Mouse (Mus musculus) heart, embryonic 12.5 days (tissue): Measurements from ENCODE around the gene A630001G21Rik. TPM values are rescaled to one million over a fixed set of nuclear protein-coding genes. Genes with fewer than 3 reads are reported as not detected.
A peak's percentile ranks its signal among the peaks of the same experiment; 100 is the strongest.
"Not testable (repeated sequence)": the region's sequence is repeated elsewhere in the genome, so short reads cannot be mapped to it uniquely, and the experiment has no call there.

ENCODE experiments used
- ATAC-seq: fragments of 200-750 bp; cut with Nextera tagmentation; 2 replicates; pipeline ENCODE4 v1.8.0; 2017; ENCODE audit warnings: moderate TSS enrichment, moderate library complexity; ENCODE audit not compliant: insufficient number of reproducible peaks, low FRiP score
- H3K27ac ChIP-seq: fragments of 300-500 bp; sonication (generic); 2 replicates; pipeline ENCODE4 v1.5.1; 2016; ENCODE audit warnings: mild to moderate bottlenecking, moderate library complexity; ENCODE audit not compliant: poor library complexity, severe bottlenecking
- H3K27me3 ChIP-seq: fragments of 300-500 bp; sonication (generic); replicated peaks from 2 replicates; pipeline ENCODE4 v1.6.1; 2016; ENCODE audit warnings: mild to moderate bottlenecking, moderate library complexity
- H3K36me3 ChIP-seq: fragments of 300-500 bp; sonication (generic); 2 replicates; pipeline ENCODE4 v1.6.1; 2016; ENCODE audit warnings: mild to moderate bottlenecking, moderate library complexity
- H3K4me1 ChIP-seq: fragments of 300-500 bp; sonication (generic); replicated peaks from 2 replicates; pipeline ENCODE4 v1.6.1; 2016; ENCODE audit warnings: mild to moderate bottlenecking
- H3K4me2 ChIP-seq: fragments of 300-500 bp; sonication (generic); 2 replicates; pipeline ENCODE4 v1.6.1; 2016; ENCODE audit warnings: mild to moderate bottlenecking, moderate library complexity
- H3K4me3 ChIP-seq: fragments of 300-500 bp; sonication (generic); 2 replicates; pipeline ENCODE4 v1.5.1; 2016; ENCODE audit warnings: mild to moderate bottlenecking
- H3K9ac ChIP-seq: fragments of 300-500 bp; sonication (generic); 2 replicates; pipeline ENCODE4 v1.6.1; 2016; ENCODE audit warnings: mild to moderate bottlenecking, moderate library complexity
- H3K9me3 ChIP-seq: fragments of 300-500 bp; sonication (generic); replicated peaks from 2 replicates; pipeline ENCODE4 v1.6.1; 2016; ENCODE audit warnings: mild to moderate bottlenecking, moderate library complexity
- WGBS: fragments of 180-500 bp; shearing (Covaris S2); methylation state at CpG from one replicate; pipeline ENCODE4 v1.1.7; 2016; 5-methylcytosine and 5-hydroxymethylcytosine counted together
- polyA plus RNA-seq: library from polyadenylated mRNA; unstranded; fragments of >200 nt; fragmentation: Nextera tagmentation; extraction: Ambion mirVana; gene quantifications from 2 replicates; pipeline ENCODE4 v1.2.1, GENCODE M21; 2016

A630001G21Rik gene
- polyA plus RNA-seq: 1.3 and 1.4 TPM in 2 replicates

DNA sequence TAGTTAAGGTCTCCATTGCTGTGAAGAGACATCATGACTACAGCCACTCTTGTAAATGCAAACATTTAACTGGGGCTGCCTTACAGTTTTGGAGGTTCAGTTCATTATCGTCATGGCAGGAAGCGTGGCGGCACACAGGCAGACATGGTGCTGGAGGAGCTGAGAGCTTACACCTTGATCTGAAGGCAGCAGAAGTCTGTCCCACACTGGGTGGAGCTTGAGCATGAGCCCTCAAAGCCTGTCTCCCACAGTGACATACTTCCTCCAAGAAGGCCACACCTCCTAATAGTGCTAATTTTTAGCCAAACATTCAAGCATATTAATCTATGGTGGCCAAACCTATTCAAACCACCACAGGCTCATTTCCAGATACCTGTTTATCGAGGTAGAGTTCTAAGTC, at the start of gene A630001G21Rik:
A630001G21Rik (minus strand) TSS at position 208 of the 400 bp plus-strand sequence.
- Histone ChIP-seq H3K4me2 (no peak within 1 kb of the TSS), H3K4me3 (no peak within 1 kb of the TSS), H3K9me3 (no peaks in the 10 kb centered on the region), H3K36me3 (no peaks in the 10 kb centered on the region), H3K27me3 (no peaks in the 10 kb centered on the region), H3K27ac (no peak within 1 kb of the TSS), H3K4me1 (0 out of 2 replicates have a peak, but pooled peaks cover 2% of the 10 kb centered on the region), H3K9ac (no peak within 1 kb of the TSS)
- WGBS: 90% methylated on average over 4 of the region's 4 CpGs
- ATAC-seq: no peak

DNA sequence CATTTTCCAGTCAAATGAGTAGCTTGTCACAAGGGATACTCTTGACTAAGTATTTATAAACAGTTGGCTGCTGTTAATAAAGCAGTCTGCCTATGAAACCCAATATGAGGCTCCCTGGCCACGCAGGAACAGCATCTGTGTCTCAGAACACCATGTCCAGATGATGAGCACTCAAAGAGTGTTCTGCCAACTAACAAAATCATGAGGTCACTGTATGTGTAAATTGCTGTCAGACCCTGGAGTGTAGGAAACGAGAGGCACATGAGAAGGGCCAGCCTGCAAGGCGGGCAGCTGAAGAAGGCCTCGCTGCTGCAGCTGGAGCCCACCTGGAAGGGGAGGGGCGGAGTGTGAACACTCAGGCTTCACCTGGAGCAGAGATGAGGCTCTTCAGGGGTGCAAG, 48.7 kb upstream of the A630001G21Rik start:
- ATAC-seq: no peak
- 88% methylated on average over 5 of the region's 5 CpGs for WGBS
- Histone ChIP-seq H3K9me3 (no peaks in the 10 kb centered on the region), H3K27ac (no peak overlapping the region), H3K4me1 (peaks cover 11% of the 10 kb centered on the region), H3K36me3 (peaks cover 32% of the 10 kb centered on the region), H3K4me2 (no peak overlapping the region), H3K4me3 (no peak overlapping the region), H3K27me3 (no peaks in the 10 kb centered on the region), H3K9ac (no peak overlapping the region)

DNA sequence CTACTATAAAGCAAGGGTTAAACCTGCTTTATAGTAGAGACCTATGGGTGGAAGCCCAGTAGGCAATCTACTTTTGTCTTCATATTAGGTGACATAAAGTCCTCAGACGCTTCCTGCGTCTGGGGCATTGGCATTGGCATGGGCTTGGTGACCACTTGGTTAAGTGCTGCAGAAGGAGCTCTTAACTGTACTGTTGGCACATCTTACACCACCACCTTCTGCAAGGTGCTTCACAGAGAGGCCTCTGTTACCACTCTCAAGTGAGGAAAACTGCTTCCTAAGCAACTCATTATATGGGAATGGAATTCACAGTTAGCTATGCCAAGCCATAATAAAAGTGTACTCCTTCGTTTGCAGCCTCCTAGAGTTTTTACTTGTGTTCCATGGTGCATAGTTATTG, 46.5 kb upstream of the A630001G21Rik start:
- peaks cover 16% of the 10 kb centered on the region for H3K4me1 ChIP-seq
- H3K27ac ChIP-seq: no peak overlapping the region

DNA sequence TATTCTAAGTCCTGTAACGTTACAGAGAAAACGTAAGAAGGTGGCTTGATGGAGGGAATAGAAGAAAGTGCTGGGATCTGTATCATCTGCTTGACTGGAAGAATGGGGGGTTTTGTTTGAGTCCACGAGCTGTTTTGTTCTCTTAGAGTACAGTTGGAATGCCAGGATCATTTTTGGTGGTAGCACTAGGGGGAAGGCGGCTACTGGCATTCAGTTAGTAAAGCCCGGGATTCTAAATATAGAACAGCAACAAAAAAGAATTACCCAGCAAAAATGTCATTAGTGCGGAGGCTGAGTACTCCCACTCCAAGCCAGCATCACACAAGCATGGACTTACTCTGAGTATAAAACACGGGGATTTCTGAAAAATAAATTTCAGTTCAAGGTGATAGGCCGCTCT, 43.8 kb upstream of the A630001G21Rik start:
- Histone ChIP-seq H3K4me3 (no peak overlapping the region), H3K4me2 (peak overlapping the region; percentile 32), H3K27me3 (no peaks in the 10 kb centered on the region), H3K27ac (peak overlapping the region; percentile 78), H3K9me3 (no peaks in the 10 kb centered on the region), H3K4me1 (peaks cover 16% of the 10 kb centered on the region), H3K36me3 (peaks cover 46% of the 10 kb centered on the region), H3K9ac (no peak overlapping the region)
- WGBS: 58% methylated on average over 8 of the region's 8 CpGs
- ATAC-seq: no peak

More for the DNA sequence above, 46.5 kb upstream of the A630001G21Rik start:
- Histone ChIP-seq H3K27me3 (no peaks in the 10 kb centered on the region), H3K36me3 (peaks cover 40% of the 10 kb centered on the region), H3K9ac (no peak overlapping the region), H3K4me2 (no peak overlapping the region), H3K9me3 (no peaks in the 10 kb centered on the region), H3K4me3 (no peak overlapping the region)
- WGBS: 77% methylated on average over 3 of the region's 3 CpGs
- ATAC-seq: no peak

DNA sequence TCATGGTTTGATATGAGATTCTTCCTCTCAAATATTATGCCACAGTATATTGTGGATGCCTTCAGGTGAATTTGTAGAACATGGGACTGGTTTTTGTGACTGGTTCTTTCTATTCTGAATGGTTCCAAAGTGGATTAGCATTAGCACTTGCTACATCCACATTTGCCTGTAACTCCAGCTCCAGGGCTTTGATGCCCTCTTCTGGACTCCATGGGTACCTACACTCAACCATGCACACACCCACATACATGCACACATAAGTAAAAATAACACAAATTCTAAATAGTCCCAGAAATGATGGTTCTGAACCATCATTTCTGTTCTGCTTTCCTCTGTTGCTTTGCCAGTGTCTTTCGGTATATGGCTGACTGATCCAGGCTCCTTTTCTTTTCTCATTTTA, 41.3 kb upstream of the A630001G21Rik start:
- Histone ChIP-seq H3K36me3 (peaks cover 37% of the 10 kb centered on the region), H3K27ac (no peak overlapping the region), H3K27me3 (no peaks in the 10 kb centered on the region), H3K4me3 (no peak overlapping the region), H3K4me2 (no peak overlapping the region), H3K4me1 (peaks cover 22% of the 10 kb centered on the region), H3K9me3 (no peaks in the 10 kb centered on the region), H3K9ac (no peak overlapping the region)
- no peak for ATAC-seq
- WGBS: 95% methylated on average over 1 of the region's 1 CpGs

DNA sequence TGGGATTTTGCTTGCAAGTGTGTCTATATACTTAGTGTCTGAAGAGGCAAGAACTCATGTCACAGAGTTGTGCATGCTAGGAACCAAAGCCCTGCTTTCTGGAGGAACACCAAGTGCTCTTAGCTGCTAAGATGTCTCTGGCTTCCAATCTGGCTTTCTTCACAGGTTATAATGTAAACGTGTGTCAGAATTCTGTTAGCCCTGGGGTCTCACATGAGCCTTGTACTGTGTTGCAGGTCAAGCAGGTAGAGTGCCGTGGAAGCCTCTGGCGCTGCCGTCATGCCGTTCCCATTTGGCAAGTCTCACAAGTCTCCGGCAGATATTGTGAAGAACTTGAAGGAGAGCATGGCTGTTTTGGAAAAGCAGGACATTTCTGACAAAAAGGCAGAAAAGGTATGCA, 39.7 kb upstream of the A630001G21Rik start:
- H3K9me3 ChIP-seq: no peaks in the 10 kb centered on the region
- H3K4me2 ChIP-seq: no peak overlapping the region
- no peak overlapping the region for H3K9ac ChIP-seq
- peaks cover 34% of the 10 kb centered on the region for H3K4me1 ChIP-seq
- H3K4me3 ChIP-seq: no peak overlapping the region
- H3K27me3 ChIP-seq: no peaks in the 10 kb centered on the region
- peaks cover 34% of the 10 kb centered on the region for H3K36me3 ChIP-seq
- ATAC-seq: no peak
- no peak overlapping the region for H3K27ac ChIP-seq
- 91% methylated on average over 6 of the region's 6 CpGs for WGBS

DNA sequence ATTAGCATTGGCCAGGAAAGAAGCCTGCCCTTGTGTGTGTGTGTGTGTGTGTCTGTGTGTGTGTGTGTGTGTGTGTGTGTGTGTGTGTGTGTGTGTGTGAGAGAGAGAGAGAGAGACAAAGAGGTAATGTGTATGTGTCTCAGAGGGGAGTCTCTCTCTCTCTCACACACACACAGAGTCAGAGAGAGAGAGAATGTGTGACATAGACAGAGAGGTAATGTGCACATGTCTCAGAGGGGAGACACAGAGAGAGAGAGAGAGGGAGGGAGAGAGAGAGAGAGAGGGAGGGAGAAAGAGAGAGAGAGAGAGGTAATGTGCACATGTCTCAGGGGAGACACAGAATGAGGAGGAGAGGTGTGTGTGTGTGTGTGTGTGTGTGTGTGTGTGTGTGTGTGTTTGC, 35.8 kb upstream of the A630001G21Rik start:
- not testable (repeated sequence) for H3K9me3 ChIP-seq, H3K27me3 ChIP-seq, H3K27ac ChIP-seq, H3K4me2 ChIP-seq, H3K9ac ChIP-seq, ATAC-seq, H3K4me3 ChIP-seq
- Histone ChIP-seq H3K4me1 (peaks cover 45% of the 10 kb centered on the region), H3K36me3 (peaks cover 12% of the 10 kb centered on the region)

DNA sequence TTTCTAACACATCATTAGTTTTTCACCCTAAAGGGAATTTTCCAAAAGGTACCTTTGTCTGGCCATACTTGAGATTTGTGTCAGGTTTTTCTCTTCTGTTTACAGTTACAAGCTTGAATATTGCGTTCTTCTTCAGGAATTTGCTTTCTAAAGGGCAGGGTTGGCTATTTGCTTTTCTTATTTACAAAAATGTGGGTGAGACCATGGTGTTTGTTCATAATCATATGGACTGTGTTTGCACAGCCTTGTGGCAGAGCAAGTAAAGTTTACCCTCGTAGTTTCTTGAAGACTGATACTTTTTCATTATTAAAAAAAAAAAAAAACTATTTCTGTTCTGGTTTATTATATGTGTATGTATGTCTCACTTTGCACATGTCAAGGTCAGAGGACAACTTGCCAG, 32.3 kb upstream of the A630001G21Rik start:
- H3K9ac ChIP-seq: no peak overlapping the region
- no peak for ATAC-seq
- no peak overlapping the region for H3K4me2 ChIP-seq
- H3K4me3 ChIP-seq: no peak overlapping the region
- H3K36me3 ChIP-seq: no peaks in the 10 kb centered on the region
- WGBS: 84% methylated on average over 2 of the region's 2 CpGs
- no peak overlapping the region for H3K27ac ChIP-seq
- no peaks in the 10 kb centered on the region for H3K9me3 ChIP-seq
- no peaks in the 10 kb centered on the region for H3K27me3 ChIP-seq
- peaks cover 59% of the 10 kb centered on the region for H3K4me1 ChIP-seq

DNA sequence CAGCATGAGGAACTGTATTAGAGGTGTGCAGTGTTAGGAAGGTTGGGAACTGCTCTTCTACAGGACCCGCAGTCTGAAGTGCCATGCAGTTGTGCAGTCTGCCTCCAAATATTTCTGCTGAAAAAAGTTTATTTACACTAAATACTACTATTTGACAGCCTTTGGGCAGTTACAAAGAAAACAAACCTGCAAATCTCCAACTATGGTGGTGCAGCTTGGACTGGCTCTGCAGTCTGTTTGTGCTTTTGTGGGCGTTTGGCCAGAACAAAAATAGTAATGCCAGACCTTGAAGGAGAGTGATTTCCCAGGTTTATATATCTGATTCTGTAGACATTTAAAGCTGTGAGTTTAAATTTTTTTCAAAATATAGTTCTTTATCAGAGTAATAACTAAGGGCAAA, 31.9 kb upstream of the A630001G21Rik start:
- no peak overlapping the region for H3K9ac ChIP-seq
- ATAC-seq: no peak
- H3K27me3 ChIP-seq: no peaks in the 10 kb centered on the region
- no peak overlapping the region for H3K27ac ChIP-seq
- H3K9me3 ChIP-seq: no peaks in the 10 kb centered on the region
- 54% methylated on average over 2 of the region's 2 CpGs for WGBS
- peaks cover 59% of the 10 kb centered on the region for H3K4me1 ChIP-seq
- H3K4me2 ChIP-seq: no peak overlapping the region
- H3K4me3 ChIP-seq: no peak overlapping the region
- no peaks in the 10 kb centered on the region for H3K36me3 ChIP-seq

DNA sequence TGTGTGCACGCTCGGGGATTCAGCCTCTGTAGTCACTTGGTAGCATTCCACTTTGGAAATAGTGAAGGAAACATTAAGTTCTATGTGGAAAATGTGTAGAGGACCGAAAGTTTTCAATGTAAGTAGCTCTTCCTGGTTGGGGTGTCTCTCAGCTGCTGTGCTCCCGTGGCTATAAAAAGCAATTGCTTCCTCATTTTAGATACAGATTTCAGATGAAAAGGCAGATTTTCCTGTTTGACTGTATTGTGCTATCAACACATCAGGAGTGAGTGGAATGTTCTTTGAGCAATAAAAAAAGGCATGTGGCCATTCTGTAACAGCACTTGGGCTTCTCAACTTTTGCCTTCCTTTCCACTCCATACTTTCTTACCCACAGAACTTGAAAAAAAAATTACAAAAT, 30.8 kb upstream of the A630001G21Rik start:
- Histone ChIP-seq H3K36me3 (no peaks in the 10 kb centered on the region), H3K4me2 (no peak overlapping the region), H3K4me3 (no peak overlapping the region), H3K27ac (no peak overlapping the region), H3K9me3 (no peaks in the 10 kb centered on the region), H3K4me1 (peaks cover 61% of the 10 kb centered on the region), H3K27me3 (no peaks in the 10 kb centered on the region), H3K9ac (no peak overlapping the region)
- 62% methylated on average over 4 of the region's 4 CpGs for WGBS
- no peak for ATAC-seq

DNA sequence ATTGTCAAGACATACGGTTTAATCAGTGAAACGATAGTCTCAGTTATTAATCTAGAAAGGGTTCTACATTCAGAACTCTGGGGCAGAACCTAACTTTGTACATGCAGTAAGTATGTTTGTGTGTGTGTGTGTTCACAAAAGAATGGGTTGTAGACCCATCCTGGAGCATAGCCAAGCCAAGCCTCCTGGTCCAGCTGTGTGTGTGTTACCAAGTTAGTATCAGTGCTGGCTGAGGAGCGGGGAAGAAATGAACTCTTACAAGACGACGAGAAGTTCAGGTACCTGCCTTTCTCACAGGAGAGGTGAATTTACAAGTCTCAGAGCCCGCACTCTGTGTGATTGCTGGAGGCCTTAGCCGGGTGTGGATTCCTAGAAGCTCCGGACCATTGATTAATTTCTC, 26.1 kb upstream of the A630001G21Rik start:
- no peaks in the 10 kb centered on the region for H3K36me3 ChIP-seq
- no peak for ATAC-seq
- peaks cover 36% of the 10 kb centered on the region for H3K4me1 ChIP-seq
- H3K9me3 ChIP-seq: no peaks in the 10 kb centered on the region
- H3K4me2 ChIP-seq: no peak overlapping the region
- no peak overlapping the region for H3K9ac ChIP-seq
- H3K27ac ChIP-seq: no peak overlapping the region
- WGBS: 90% methylated on average over 8 of the region's 8 CpGs
- no peak overlapping the region for H3K4me3 ChIP-seq
- no peaks in the 10 kb centered on the region for H3K27me3 ChIP-seq

DNA sequence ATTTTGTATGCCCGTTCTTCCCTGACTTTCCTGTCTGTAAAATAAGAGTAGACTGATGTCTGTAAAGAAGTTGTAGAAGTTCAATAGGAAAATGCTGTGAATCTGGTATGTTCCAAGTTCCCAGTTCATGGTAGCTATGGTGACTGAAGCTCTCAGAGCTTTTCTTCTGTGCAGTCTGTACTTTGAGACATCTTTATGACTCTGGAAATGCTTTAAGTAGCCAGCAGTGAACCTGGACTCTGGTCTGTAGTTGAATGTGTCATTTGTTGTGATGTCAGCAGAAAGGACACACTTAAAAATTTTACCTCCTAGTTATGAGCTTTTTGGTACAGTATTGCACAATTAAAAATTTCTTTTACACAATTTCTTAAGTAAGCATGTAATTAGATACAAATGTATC, 24.1 kb upstream of the A630001G21Rik start:
- Histone ChIP-seq H3K9ac (no peak overlapping the region), H3K27ac (no peak overlapping the region), H3K4me3 (no peak overlapping the region), H3K4me1 (peaks cover 30% of the 10 kb centered on the region), H3K4me2 (no peak overlapping the region), H3K9me3 (no peaks in the 10 kb centered on the region), H3K36me3 (no peaks in the 10 kb centered on the region), H3K27me3 (no peaks in the 10 kb centered on the region)
- WGBS: 95% methylated on average over 1 of the region's 1 CpGs
- no peak for ATAC-seq
